Mouse (Mus musculus) common myeloid progenitor, adult 5-6 weeks (primary cell): ENCODE results near the gene Ddx41. TPM values are rescaled to one million over a fixed set of nuclear protein-coding genes. Genes with fewer than 3 reads are reported as not detected.

Source experiments
- ATAC-seq: replicated peaks from 2 replicates; pipeline ENCODE4 v1.8.0; 2016; ENCODE audit warnings: low read depth, mild to moderate bottlenecking, moderate TSS enrichment, inconsistent platforms; ENCODE audit not compliant: poor library complexity, severe bottlenecking
- total RNA-seq: library from RNA; stranded (forward); fragments of 200-1000, 187-1606 nt; gene quantifications from 2 replicates; pipeline ENCODE4 v1.2.3, GENCODE M21; 2017

Gene Ddx41
- total RNA-seq, 1 experiment from 2014 or later: 62.8 TPM

- no peak for ATAC-seq
These were observed 7.0 kb upstream of the Ddx41 start for GRCm38 (mm10) chr13:55543447-55543846.

- ATAC-seq: no peak
These were observed 6.4 kb upstream of the Ddx41 start for GRCm38 (mm10) chr13:55542891-55543290.

- no peak for ATAC-seq
These were observed 4.5 kb upstream of the Ddx41 start for GRCm38 (mm10) chr13:55540933-55541332.

- ATAC-seq: no peak
These were observed 663 bp downstream of the Ddx41 start for GRCm38 (mm10) chr13:55535796-55536193.

GRCm38 (mm10) chr13:55535191-55535590 is 1.3 kb downstream of the Ddx41 start:
- ATAC-seq: no peak

- ATAC-seq: no peak
These were observed 7.1 kb downstream of the Ddx41 start, which contains the start of gene Dok3 for GRCm38 (mm10) chr13:55529198-55529915. TSS of gene Dok3 (minus strand) at chr13:55529296.

GRCm38 (mm10) chr13:55527834-55528772 is 8.4 kb downstream of the Ddx41 start:
- peak; percentile 67 for ATAC-seq

- ATAC-seq: no peak
These were observed 9.2 kb downstream of the Ddx41 start for GRCm38 (mm10) chr13:55527212-55527611.

GRCm38 (mm10) chr13:55525733-55526553 is 10.5 kb downstream of the Ddx41 start:
- ATAC-seq: peak; percentile 13

GRCm38 (mm10) chr13:55523951-55524600 is 12.4 kb downstream of the Ddx41 start:
- ATAC-seq: no peak

GRCm38 (mm10) chr13:55523278-55523677 is 13.2 kb downstream of the Ddx41 start:
- no peak for ATAC-seq

- ATAC-seq: no peak
These were observed 13.7 kb downstream of the Ddx41 start for GRCm38 (mm10) chr13:55522730-55523129.

- ATAC-seq: peak; percentile 51
These were observed 16.9 kb downstream of the Ddx41 start for GRCm38 (mm10) chr13:55519606-55520005.

- peak; percentile 40; the same call in 1 of the 2 replicates for ATAC-seq
These were observed 19.5 kb downstream of the Ddx41 start for GRCm38 (mm10) chr13:55516955-55517354.

GRCm38 (mm10) chr13:55513828-55514227 is 22.6 kb downstream of the Ddx41 start:
- ATAC-seq: no peak

GRCm38 (mm10) chr13:55513111-55513748 is 23.2 kb downstream of the Ddx41 start, which contains the start of gene Pdlim7:
TSS of gene Pdlim7 (minus strand) at chr13:55513676.
- ATAC-seq: peak; percentile 57

GRCm38 (mm10) chr13:55512379-55513031 is 24.0 kb downstream of the Ddx41 start:
- no peak for ATAC-seq

GRCm38 (mm10) chr13:55511492-55511861 is 25.0 kb downstream of the Ddx41 start:
- ATAC-seq: no peak
